Mouse (Mus musculus): ENCODE results near the gene Rrp1b. TPM values are rescaled to one million over a fixed set of nuclear protein-coding genes. Genes with fewer than 3 reads are reported as not detected.
A peak's percentile ranks its signal among the peaks of the same experiment; 100 is the strongest.
"Not testable (repeated sequence)": the region's sequence is repeated elsewhere in the genome, so short reads cannot be mapped to it uniquely, and the experiment has no call there.

The Rrp1b gene
- total and polyA plus RNA-seq, 3 experiments = 60.9 to 149 (median 76.7) TPM

DNA sequence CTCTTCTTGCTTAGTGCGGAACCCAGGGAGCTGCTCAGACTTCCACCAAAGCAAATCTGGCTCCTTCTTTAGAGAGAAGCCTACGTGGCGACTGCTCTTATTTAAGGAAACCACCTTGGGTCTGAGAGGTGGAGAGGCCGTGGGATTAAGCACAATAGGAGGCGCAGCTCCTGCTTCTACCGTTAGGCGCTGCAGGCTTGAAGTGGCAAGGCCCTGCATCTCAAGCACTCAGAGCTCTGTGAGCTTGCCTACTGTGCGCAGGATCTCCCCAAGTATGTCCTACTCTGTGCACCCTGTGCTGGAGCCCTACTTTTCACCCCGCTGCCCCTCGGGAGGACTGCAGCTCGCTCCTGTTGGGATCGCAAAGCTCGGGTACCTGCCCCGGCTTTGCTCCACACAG, 25.3 kb downstream of the Rrp1b start:
- Histone ChIP-seq H3K4me1 (ENCODE audit: control insufficient read depth in 1 of 2, insufficient read depth in 2 of 2) (no peaks in the 10 kb centered on the region), H3K4me3 (replicated peaks in 1 of 3; ENCODE audit: low read depth in 2 of 3, low read length in 2 of 3, poor library complexity in 1 of 3) (no peak overlapping the region), H3K9me3 (replicated peaks; ENCODE audit: low read length) (no peaks in the 10 kb centered on the region), H3K9ac (ENCODE audit: insufficient read depth, low read depth) (no peak overlapping the region), H3K27me3 (replicated peaks) (no peaks in the 10 kb centered on the region), H3K79me2 (replicated peaks; ENCODE audit: control insufficient read depth, extremely low read depth, insufficient read depth, poor library complexity, severe bottlenecking) (no peaks in the 10 kb centered on the region), H3K27ac (ENCODE audit: insufficient read depth, low read depth) (no peak overlapping the region), H3K4me2 (ENCODE audit: insufficient read depth, low read depth, poor library complexity, severe bottlenecking) (no peak overlapping the region), H3K36me3 (replicated peaks in 1 of 2; ENCODE audit: control insufficient read depth in 1 of 2, insufficient read depth in 1 of 2, low read length in 1 of 2) (peaks cover 57 to 77% of the 10 kb centered on the region in 2 experiments)
- peak; percentile 32; the same call in 1 of the 2 replicates for TF ChIP-seq POLR2AphosphoS2 (IDR thresholded peaks at IDR 0.05; ENCODE audit: low read depth, low read length)
- TF ChIP-seq MAX (IDR thresholded peaks at IDR 0.05; ENCODE audit: low read length) = no peak
- TF ChIP-seq TBP (conservative IDR thresholded peaks at IDR 0.05; ENCODE audit: low read depth, low read length) = no peak
- TF ChIP-seq PAX5 (IDR thresholded peaks at IDR 0.05; ENCODE audit: low read length) = no peak
- peak; percentile 72 for TF ChIP-seq ZKSCAN1 (IDR thresholded peaks at IDR 0.05; ENCODE audit: borderline replicate concordance, low read depth, low read length)
- no peak for TF ChIP-seq TCF12 (IDR thresholded peaks at IDR 0.05; ENCODE audit: low read depth, low read length)
- no peak for DNase-seq (ENCODE audit: extremely low read depth)
- dilution Hi-C loops (cut with MboI; ENCODE audit: extremely low pct_ligation_motif_present, extremely low pct_unique_long_range_greater_than_20kb, low sequenced_read_pairs) = no loop called here
- in situ Hi-C loops (cut with MboI; ENCODE audit: low pct_ligation_motif_present, low pct_unique_long_range_greater_than_20kb, low sequenced_read_pairs) = no loop called here

DNA sequence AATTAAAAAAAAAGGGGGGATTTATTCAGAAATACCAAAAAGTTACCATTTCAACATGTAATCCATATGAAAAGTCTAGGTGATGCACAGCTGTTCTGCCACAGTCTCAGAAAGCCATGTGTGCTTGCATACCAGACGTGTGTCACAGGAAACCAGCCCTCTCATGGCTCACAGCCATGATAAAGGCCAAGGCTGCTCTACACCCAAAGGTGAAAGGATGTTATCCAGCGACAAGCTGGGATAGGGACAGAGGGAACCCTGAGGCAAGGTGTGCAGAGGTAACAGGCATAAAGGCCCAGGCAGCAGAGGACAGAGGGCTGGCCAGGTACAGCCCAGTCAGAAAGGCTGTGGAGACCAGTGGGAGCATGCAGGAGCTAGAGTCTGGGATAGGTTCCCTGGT, 27.8 kb downstream of the Rrp1b start:
- Histone ChIP-seq H3K27ac (ENCODE audit: insufficient read depth, low read depth) (no peak overlapping the region), H3K9me3 (replicated peaks; ENCODE audit: low read length) (no peaks in the 10 kb centered on the region), H3K4me1 (ENCODE audit: control insufficient read depth in 1 of 2, insufficient read depth in 2 of 2) (peaks cover 0 to 8% of the 10 kb centered on the region in 2 experiments; a peak in 2 of 4 replicates), H3K4me3 (replicated peaks in 1 of 3; ENCODE audit: low read depth in 2 of 3, low read length in 2 of 3, poor library complexity in 1 of 3) (no peak overlapping the region), H3K27me3 (replicated peaks) (no peaks in the 10 kb centered on the region), H3K79me2 (replicated peaks; ENCODE audit: control insufficient read depth, extremely low read depth, insufficient read depth, poor library complexity, severe bottlenecking) (no peaks in the 10 kb centered on the region), H3K36me3 (replicated peaks in 1 of 2; ENCODE audit: control insufficient read depth in 1 of 2, insufficient read depth in 1 of 2, low read length in 1 of 2) (peaks cover 32 to 52% of the 10 kb centered on the region in 2 experiments), H3K4me2 (ENCODE audit: insufficient read depth, low read depth, poor library complexity, severe bottlenecking) (no peak overlapping the region), H3K9ac (ENCODE audit: insufficient read depth, low read depth) (no peak overlapping the region)
- no peak for DNase-seq (ENCODE audit: extremely low read depth)
- in situ Hi-C loops (cut with MboI; ENCODE audit: low pct_ligation_motif_present, low pct_unique_long_range_greater_than_20kb, low sequenced_read_pairs) = no loop called here
- TF ChIP-seq TBP (conservative IDR thresholded peaks at IDR 0.05; ENCODE audit: low read depth, low read length) = no peak
- no peak for TF ChIP-seq MAFK (IDR thresholded peaks at IDR 0.05; ENCODE audit: insufficient replicate concordance, low read length)
- TF ChIP-seq TCF12 (IDR thresholded peaks at IDR 0.05; ENCODE audit: low read depth, low read length) = no peak
- TF ChIP-seq MAZ (IDR thresholded peaks at IDR 0.05; ENCODE audit: low read depth, low read length) = no peak
- no peak for TF ChIP-seq NELFE (IDR thresholded peaks at IDR 0.05; ENCODE audit: low read depth, low read length)
- no peak for TF ChIP-seq USF2 (conservative IDR thresholded peaks at IDR 0.05; ENCODE audit: low read depth, low read length)
- TF ChIP-seq UBTF (IDR thresholded peaks at IDR 0.05; ENCODE audit: low read depth, low read length) = no peak
- TF ChIP-seq SIN3A (IDR thresholded peaks at IDR 0.05; ENCODE audit: low read length) = no peak
- no peak; the same call in 1 of the 2 replicates for TF ChIP-seq POLR2AphosphoS2 (IDR thresholded peaks at IDR 0.05; ENCODE audit: low read depth, low read length)
- dilution Hi-C loops (cut with MboI; ENCODE audit: extremely low pct_ligation_motif_present, extremely low pct_unique_long_range_greater_than_20kb, low sequenced_read_pairs) = no loop called here

DNA sequence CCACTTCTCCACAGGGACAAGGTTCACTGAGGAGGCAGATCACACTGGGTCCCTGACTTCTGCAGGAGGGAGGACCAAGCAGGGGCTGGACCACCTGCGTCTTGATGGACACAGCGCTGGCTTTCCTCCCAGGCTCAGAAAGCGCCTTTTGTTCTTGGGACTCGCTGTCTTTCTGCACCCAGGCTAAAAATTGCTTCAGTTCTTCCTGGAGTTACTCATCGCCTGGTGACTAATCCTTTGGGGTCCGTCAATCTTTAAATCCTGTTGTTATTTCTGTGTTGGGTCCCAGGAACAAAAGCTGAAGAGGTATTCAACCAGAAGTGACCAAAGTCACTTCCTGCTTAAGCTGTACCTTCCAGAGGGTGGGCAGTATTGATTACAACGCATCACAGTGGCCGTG, 28.9 kb downstream of the Rrp1b start:
- H3K4me2 ChIP-seq (ENCODE audit: insufficient read depth, low read depth, poor library complexity, severe bottlenecking); H3K9ac ChIP-seq (ENCODE audit: insufficient read depth, low read depth); H3K79me2 ChIP-seq (replicated peaks; ENCODE audit: control insufficient read depth, extremely low read depth, insufficient read depth, poor library complexity, severe bottlenecking); H3K4me1 ChIP-seq (ENCODE audit: control insufficient read depth in 1 of 2, insufficient read depth in 2 of 2); H3K9me3 ChIP-seq (replicated peaks; ENCODE audit: low read length); H3K27me3 ChIP-seq (replicated peaks); in situ Hi-C loops (cut with MboI; ENCODE audit: low pct_ligation_motif_present, low pct_unique_long_range_greater_than_20kb, low sequenced_read_pairs); H3K4me3 ChIP-seq (replicated peaks in 1 of 3; ENCODE audit: low read depth in 2 of 3, low read length in 2 of 3, poor library complexity in 1 of 3); dilution Hi-C loops (cut with MboI; ENCODE audit: extremely low pct_ligation_motif_present, extremely low pct_unique_long_range_greater_than_20kb, low sequenced_read_pairs); H3K27ac ChIP-seq (ENCODE audit: insufficient read depth, low read depth); DNase-seq (ENCODE audit: extremely low read depth): not testable (repeated sequence)
- H3K36me3 ChIP-seq (replicated peaks in 1 of 2; ENCODE audit: control insufficient read depth in 1 of 2, insufficient read depth in 1 of 2, low read length in 1 of 2) = peaks cover 22 to 41% of the 10 kb centered on the region in 2 experiments
- peak; percentile 12; the same call in 1 of the 2 replicates for TF ChIP-seq POLR2A (IDR thresholded peaks at IDR 0.05; ENCODE audit: low read depth, low read length)
